Mouse (Mus musculus) CD4-positive helper T cell, adult 2 months (primary cell): Measurements from ENCODE around the gene Prr13.

Source experiments
- DNase-seq: peaks from one replicate; pipeline ENCODE4 v3.0.0-alpha.2; 2012; ENCODE audit warnings: low read depth, missing footprints, low spot score

The Prr13 gene

GRCm38 (mm10) chr15:102503924-102504782 is 45.3 kb downstream of the Prr13 start:
- DNase-seq, result no peak

GRCm38 (mm10) chr15:102505073-102505769 is 46.4 kb downstream of the Prr13 start:
- no peak for DNase-seq

DNA sequence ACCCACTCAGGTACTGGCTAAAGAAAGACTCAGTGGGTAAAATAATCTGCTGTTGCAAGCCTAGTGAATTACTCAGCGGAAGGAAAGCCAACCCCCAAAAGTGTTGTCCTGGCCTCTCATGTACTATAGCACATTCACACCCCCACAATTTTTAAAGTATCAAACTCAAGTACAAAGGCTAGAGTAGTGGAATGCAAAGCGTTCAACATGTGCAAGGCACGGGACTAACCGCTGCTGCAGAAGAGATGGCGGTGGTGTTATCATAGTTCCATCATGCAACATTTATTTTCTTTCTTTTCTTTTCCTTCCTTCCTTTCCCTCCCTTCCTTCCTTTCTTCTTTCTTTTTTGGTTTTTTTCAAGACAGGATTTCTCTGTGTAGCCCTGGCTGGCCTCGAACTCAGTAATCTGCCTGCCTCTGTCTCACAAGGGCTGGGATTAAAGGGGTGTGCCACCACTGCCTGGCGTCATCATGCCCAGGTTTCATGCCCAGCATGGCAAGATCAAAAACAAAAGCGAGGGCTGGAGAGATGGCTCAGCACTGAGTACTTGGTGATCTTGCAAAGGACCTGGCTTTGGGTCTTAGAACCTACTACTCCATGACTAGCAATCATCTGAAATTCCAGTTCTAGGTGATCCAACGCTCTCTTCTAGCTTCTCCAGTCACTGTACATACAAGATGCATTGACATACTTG is 47.1 kb downstream of the Prr13 start:
- DNase-seq, result no peak

DNA sequence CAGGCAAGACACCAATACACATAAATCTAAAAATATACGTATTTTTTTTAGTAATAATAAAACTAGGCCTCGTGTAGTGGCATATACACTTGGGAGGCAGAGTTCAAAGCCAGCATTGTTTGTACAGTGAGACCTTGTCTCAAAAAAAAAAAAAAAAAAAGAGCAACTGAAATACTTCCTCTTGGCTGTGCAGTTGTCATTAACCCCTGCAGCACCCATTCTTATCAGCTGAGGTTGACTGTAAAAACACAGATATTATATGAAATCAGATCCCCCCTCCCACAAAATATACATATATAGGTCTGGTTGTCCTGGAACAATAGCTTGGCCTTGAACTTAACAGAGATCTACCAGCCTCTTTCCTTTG is 47.6 kb downstream of the Prr13 start:
- DNase-seq, result no peak

- no peak for DNase-seq
Observed at GRCm38 (mm10) chr15:102506864-102507263, 48.0 kb downstream of the Prr13 start.

DNA sequence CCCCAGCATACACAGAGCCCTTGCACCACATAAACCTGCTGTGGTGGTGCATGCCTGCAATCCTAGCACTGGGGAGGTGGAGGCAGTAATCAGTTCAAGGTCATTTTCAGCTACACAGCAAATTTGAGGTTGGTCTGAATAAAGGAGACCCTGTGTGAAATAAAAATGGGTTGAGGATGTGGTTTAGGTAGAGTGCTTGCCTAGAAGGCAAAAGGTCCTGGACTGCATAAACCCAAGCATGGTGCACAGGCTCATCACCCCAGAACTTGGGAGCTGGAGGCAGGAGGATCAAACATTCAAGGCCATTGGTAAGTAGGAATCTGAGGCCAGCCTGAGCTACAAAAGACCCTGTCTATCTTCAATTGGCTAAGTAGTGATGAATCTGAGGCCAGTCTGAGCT is 48.7 kb downstream of the Prr13 start:
- DNase-seq, result no peak

DNA sequence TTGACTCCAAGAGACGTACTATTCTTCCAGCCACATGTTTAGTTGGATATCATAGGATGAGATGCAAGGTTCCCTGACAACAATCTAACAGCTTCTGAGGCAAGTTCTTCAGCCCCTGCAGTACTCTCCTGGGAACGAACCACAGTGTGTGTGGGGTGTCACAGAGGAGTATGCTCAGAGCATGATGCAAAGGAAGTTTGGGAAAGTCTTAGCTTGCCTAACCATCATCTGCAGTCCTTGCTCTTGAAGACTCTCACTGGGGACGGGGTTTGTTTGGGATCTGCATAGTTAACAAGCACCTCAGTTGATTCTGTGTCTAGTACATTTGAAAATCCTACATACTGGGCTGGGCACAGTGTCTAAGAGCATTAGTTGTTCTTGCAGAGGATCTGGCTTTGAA is 49.5 kb downstream of the Prr13 start:
- no peak for DNase-seq

- DNase-seq, result no peak
Observed at GRCm38 (mm10) chr15:102510110-102510509, 51.3 kb downstream of the Prr13 start.

GRCm38 (mm10) chr15:102510590-102511284 is 51.9 kb downstream of the Prr13 start:
- DNase-seq, result peak; percentile 76

DNA sequence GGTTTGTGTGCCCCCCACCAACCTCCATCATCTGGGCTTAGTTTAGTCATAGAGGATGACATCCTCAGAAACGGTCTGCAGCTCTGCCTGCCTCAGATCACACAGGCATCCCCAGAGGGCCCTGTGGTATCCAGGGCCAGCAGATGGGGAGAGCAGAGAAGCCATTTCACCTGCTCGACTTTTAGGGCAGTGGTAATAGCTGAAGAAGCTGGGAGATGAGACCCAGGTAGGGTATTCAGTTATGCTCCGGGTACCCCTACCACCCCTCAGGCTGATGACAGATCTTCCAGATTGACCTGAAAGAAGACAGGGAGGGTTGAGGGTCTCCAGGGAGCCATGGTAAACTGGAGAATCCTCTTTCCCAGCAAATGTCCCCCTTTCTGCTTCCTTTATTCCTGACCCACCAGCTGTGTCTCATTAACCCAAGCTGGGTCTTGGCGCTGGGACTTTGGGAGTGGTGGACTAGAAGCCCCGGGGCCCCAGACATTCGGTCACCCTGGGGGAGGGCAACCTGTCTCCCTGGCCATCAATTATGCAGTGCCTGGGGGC is 52.5 kb downstream of the Prr13 start:
- DNase-seq, result no peak

- DNase-seq, result no peak
Observed at GRCm38 (mm10) chr15:102512010-102512409, 53.2 kb downstream of the Prr13 start.
